Mouse (Mus musculus) hindbrain, embryonic 15.5 days (tissue): Measurements from ENCODE around the gene Tmem203. TPM values are rescaled to one million over a fixed set of nuclear protein-coding genes. Genes with fewer than 3 reads are reported as not detected.
"Not testable (repeated sequence)": the region's sequence is repeated elsewhere in the genome, so short reads cannot be mapped to it uniquely, and the experiment has no call there.

ENCODE experiments used
- ATAC-seq: fragments of 200-750 bp; cut with Nextera tagmentation; 2 replicates; pipeline ENCODE4 v1.8.0; 2017; ENCODE audit warnings: low read depth, moderate number of reproducible peaks, moderate TSS enrichment; ENCODE audit not compliant: low FRiP score
- H3K27ac ChIP-seq: fragments of 300-500 bp; sonication (generic); replicated peaks from 2 replicates; pipeline ENCODE4 v1.5.1; 2015; ENCODE audit warnings: mild to moderate bottlenecking, inconsistent platforms
- H3K27me3 ChIP-seq: fragments of 300-500 bp; sonication (generic); 2 replicates; pipeline ENCODE4 v1.6.1; 2015; ENCODE audit warnings: control low read depth, inconsistent platforms
- H3K36me3 ChIP-seq: fragments of 300-500 bp; sonication (generic); 2 replicates; pipeline ENCODE4 v1.6.1; 2015; ENCODE audit warnings: control low read depth, inconsistent platforms
- H3K4me1 ChIP-seq: fragments of 300-500 bp; sonication (generic); replicated peaks from 2 replicates; pipeline ENCODE4 v1.6.1; 2015; ENCODE audit warnings: control low read depth, inconsistent platforms
- H3K4me2 ChIP-seq: fragments of 300-500 bp; sonication (generic); 2 replicates; pipeline ENCODE4 v1.6.1; 2015; ENCODE audit warnings: moderate library complexity, mild to moderate bottlenecking, inconsistent platforms
- H3K4me3 ChIP-seq: fragments of 300-500 bp; sonication (generic); 2 replicates; pipeline ENCODE4 v1.5.1; 2015; ENCODE audit warnings: mild to moderate bottlenecking, inconsistent platforms
- H3K9ac ChIP-seq: fragments of 300-500 bp; sonication (generic); 2 replicates; pipeline ENCODE4 v1.6.1; 2015; ENCODE audit warnings: inconsistent platforms
- H3K9me3 ChIP-seq: fragments of 300-500 bp; sonication (generic); 2 replicates; pipeline ENCODE4 v1.6.1; 2016; ENCODE audit warnings: control low read depth, inconsistent platforms
- WGBS: fragments of 180-500 bp; shearing (Covaris S2); methylation state at CpG from one replicate; pipeline ENCODE4 v1.1.7; 2015; 5-methylcytosine and 5-hydroxymethylcytosine counted together
- polyA plus RNA-seq: library from polyadenylated mRNA; unstranded; fragments of >200 nt; fragmentation: Nextera tagmentation; extraction: Ambion mirVana; gene quantifications from 2 replicates; pipeline ENCODE4 v1.2.1, GENCODE M21; 2015

Gene Tmem203
- polyA plus RNA-seq, 1 experiment from 2014 or later = 13.4 TPM

- Histone ChIP-seq H3K9ac (no peak within 1 kb of the TSS), H3K36me3 (peaks cover 8% of the 10 kb centered on the region; the same call in 1 of the 2 replicates), H3K4me3 (no peak within 1 kb of the TSS), H3K27ac (no peak within 1 kb of the TSS), H3K27me3 (no peaks in the 10 kb centered on the region), H3K4me1 (peaks cover 24% of the 10 kb centered on the region), H3K4me2 (no peak within 1 kb of the TSS), H3K9me3 (no peaks in the 10 kb centered on the region)
- no peak for ATAC-seq
- 92% methylated on average over 10 of the region's 10 CpGs for WGBS
These were observed 8.8 kb upstream of the Tmem203 start, which contains the start of gene AL732309.1 for GRCm38 (mm10) chr2:25246183-25247072. Gene AL732309.1 (minus strand): TSS chr2:25246863.

- Histone ChIP-seq H3K27ac (no peak overlapping the region), H3K27me3 (no peaks in the 10 kb centered on the region), H3K4me3 (no peak overlapping the region), H3K9me3 (no peaks in the 10 kb centered on the region), H3K4me1 (peaks cover 20% of the 10 kb centered on the region), H3K9ac (no peak overlapping the region), H3K4me2 (no peak overlapping the region), H3K36me3 (0 out of 2 replicates have a peak, but pooled peaks cover 10% of the 10 kb centered on the region)
- 93% methylated on average over 1 of the region's 1 CpGs for WGBS
- no peak for ATAC-seq
These were observed 2.9 kb upstream of the Tmem203 start for GRCm38 (mm10) chr2:25252331-25252730.

DNA sequence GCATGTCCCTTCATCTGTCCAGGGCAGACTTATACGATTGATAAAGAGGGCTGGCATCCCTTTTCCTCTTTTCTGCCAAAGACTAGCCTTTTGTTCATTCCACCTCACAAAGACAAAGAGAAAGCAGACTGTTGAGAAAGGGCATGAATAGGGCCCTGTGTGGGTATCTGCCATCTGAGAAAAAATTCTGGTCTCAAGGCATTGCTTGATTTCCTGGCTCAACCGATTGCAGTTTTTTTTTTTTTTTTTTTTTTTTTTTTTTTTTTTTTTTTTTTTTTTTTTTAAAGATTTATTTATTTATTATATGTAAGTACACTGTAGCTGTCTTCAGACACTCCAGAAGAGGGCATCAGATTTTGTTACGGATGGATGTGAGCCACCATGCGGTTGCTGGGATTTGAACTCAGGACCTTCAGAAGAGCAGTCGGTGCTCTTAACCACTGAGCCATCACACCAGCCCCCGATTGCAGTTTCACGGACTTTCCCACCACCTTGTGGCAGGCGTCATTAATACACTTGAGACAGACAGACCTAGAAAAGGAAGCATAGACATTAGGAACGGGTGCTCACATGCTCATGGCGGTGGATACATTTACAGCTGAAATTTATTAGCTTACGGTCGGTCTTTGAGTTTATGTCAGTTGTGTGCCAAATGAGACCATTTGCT is 1.3 kb downstream of the Tmem203 start:
- H3K27me3 ChIP-seq, H3K9me3 ChIP-seq, H3K36me3 ChIP-seq, ATAC-seq, H3K27ac ChIP-seq: not testable (repeated sequence)
- H3K4me3 ChIP-seq = peak overlapping the region; percentile 81
- H3K4me1 ChIP-seq = peaks cover 26% of the 10 kb centered on the region
- H3K4me2 ChIP-seq = peak overlapping the region; percentile 93
- 59% methylated on average over 12 of the region's 12 CpGs for WGBS
- peak overlapping the region; percentile 83 for H3K9ac ChIP-seq

- H3K27ac ChIP-seq, H3K4me2 ChIP-seq, H3K27me3 ChIP-seq, H3K4me3 ChIP-seq, ATAC-seq, H3K36me3 ChIP-seq, H3K9ac ChIP-seq, H3K9me3 ChIP-seq: not testable (repeated sequence)
- H3K4me1 ChIP-seq = peaks cover 26% of the 10 kb centered on the region
- WGBS = 92% methylated on average over 5 of the region's 5 CpGs
These were observed 2.0 kb downstream of the Tmem203 start for GRCm38 (mm10) chr2:25257250-25257649.

DNA sequence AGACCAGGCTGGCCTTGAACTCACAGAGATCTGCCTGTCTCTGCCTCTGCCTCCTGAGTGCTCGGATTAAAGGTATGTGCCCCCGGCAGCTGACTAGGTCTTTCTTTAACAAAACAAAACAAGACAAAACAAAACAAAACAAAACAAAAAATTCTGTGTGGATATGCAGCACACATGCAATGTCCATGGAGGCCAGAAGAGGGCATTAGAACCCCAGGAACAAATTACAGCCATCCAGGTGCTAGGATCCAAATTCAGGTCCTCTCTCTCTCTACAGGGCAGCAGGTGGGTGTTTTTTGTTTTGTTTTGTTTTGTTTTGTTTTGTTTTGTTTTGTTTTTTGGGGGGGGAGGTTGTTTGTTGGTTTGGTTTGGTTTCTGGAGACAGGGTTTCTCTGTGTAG is 3.6 kb downstream of the Tmem203 start:
- 52% methylated on average over 2 of the region's 2 CpGs for WGBS
- no peak for ATAC-seq
- no peaks in the 10 kb centered on the region for H3K36me3 ChIP-seq

GRCm38 (mm10) chr2:25261870-25262269 is 6.6 kb downstream of the Tmem203 start:
- peak overlapping the region; percentile 52 for H3K9ac ChIP-seq
- 44% methylated on average over 12 of the region's 12 CpGs for WGBS
- no peaks in the 10 kb centered on the region for H3K9me3 ChIP-seq
- no peaks in the 10 kb centered on the region for H3K36me3 ChIP-seq
- peak overlapping the region; percentile 94 for H3K4me2 ChIP-seq
- no peaks in the 10 kb centered on the region for H3K27me3 ChIP-seq
- peak overlapping the region; percentile 79 for H3K27ac ChIP-seq
- no peak for ATAC-seq
- H3K4me3 ChIP-seq = peak overlapping the region; percentile 74
- peaks cover 46% of the 10 kb centered on the region for H3K4me1 ChIP-seq

More for the DNA sequence above, 3.6 kb downstream of the Tmem203 start:
- H3K27ac ChIP-seq = no peak overlapping the region
- H3K9ac ChIP-seq = no peak overlapping the region
- no peak overlapping the region for H3K4me3 ChIP-seq
- H3K27me3 ChIP-seq = no peaks in the 10 kb centered on the region
- no peaks in the 10 kb centered on the region for H3K9me3 ChIP-seq
- H3K4me1 ChIP-seq = peaks cover 35% of the 10 kb centered on the region
- no peak overlapping the region for H3K4me2 ChIP-seq

DNA sequence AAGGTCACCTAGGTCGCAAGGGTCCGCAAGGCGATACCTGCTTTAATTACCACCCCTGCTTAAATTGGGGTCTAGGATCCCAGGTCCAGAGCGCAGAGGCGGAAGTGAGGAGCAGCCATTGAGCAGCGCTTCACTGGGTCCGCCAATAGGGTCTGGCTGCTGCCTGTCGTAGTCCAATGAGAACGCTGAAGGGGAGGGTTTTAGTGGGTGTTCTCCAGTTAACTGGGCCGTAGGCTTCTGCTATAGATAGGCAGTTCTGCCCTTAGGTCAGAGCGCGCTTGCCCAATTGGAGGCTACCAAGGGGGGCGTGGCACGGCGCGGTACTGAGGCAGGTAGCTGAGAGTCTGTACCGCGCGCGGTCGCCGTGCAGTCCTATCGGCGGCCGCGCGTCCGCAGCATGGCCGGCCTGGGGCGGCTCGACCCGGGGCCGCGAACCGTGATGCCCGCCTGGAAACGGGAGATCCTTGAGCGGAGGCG is 7.1 kb downstream of the Tmem203 start, which contains the start of gene Tprn:
Gene Tprn (plus strand): TSS at position 328 of the 477 bp plus-strand sequence.
- H3K27me3 ChIP-seq = no peaks in the 10 kb centered on the region

GRCm38 (mm10) chr2:25262795-25263622 is 7.8 kb downstream of the Tmem203 start:
- Histone ChIP-seq H3K4me1 (peaks cover 50% of the 10 kb centered on the region), H3K4me3 (peak overlapping the region; percentile 74), H3K36me3 (no peaks in the 10 kb centered on the region), H3K9me3 (no peaks in the 10 kb centered on the region), H3K4me2 (peak overlapping the region; percentile 94), H3K27ac (peak overlapping the region; percentile 80), H3K9ac (peak overlapping the region; percentile 64), H3K27me3 (no peaks in the 10 kb centered on the region)
- under 1% methylated on average over 81 of the region's 82 CpGs for WGBS
- no peak; the same call in 1 of the 2 replicates for ATAC-seq

More for the DNA sequence above, 7.1 kb downstream of the Tmem203 start, which contains the start of gene Tprn:
- no peaks in the 10 kb centered on the region for H3K36me3 ChIP-seq
- peak; percentile 99 for ATAC-seq
- no peaks in the 10 kb centered on the region for H3K9me3 ChIP-seq
- H3K27ac ChIP-seq = peak within 1 kb of the TSS; percentile 80
- H3K4me1 ChIP-seq = peaks cover 49% of the 10 kb centered on the region
- WGBS = 1% methylated on average over 30 of the region's 39 CpGs
- H3K4me3 ChIP-seq = peak within 1 kb of the TSS; percentile 74
- peak within 1 kb of the TSS; percentile 64 for H3K9ac ChIP-seq
- peak within 1 kb of the TSS; percentile 94 for H3K4me2 ChIP-seq

GRCm38 (mm10) chr2:25263623-25264285 is 8.5 kb downstream of the Tmem203 start:
- peaks cover 53% of the 10 kb centered on the region for H3K4me1 ChIP-seq
- WGBS = 21% methylated on average over 12 of the region's 12 CpGs
- no peaks in the 10 kb centered on the region for H3K9me3 ChIP-seq
- no peaks in the 10 kb centered on the region for H3K36me3 ChIP-seq
- H3K27ac ChIP-seq = peak overlapping the region; percentile 80; the same call in 1 of the 2 replicates
- no peak for ATAC-seq
- H3K27me3 ChIP-seq = no peaks in the 10 kb centered on the region
- peak overlapping the region; percentile 74 for H3K4me3 ChIP-seq
- H3K9ac ChIP-seq = peak overlapping the region; percentile 64
- H3K4me2 ChIP-seq = peak overlapping the region; percentile 94

DNA sequence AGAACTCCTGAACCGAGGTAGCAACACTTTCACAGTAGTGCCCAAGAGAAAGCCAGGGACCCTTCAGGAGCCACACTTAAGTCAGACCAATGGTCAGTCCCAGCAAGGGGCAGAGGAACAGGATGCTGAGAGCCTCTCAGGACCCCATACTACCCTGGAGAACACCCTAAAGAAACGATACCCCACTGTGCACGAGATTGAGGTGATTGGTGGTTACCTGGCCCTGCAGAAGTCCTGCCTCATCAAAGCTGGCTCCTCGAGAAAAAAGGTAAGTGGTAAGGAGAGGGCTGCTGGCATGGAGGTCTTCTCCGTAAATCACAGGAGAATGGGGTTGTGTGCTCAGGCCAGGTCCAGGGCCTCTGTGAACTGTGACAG is 9.0 kb downstream of the Tmem203 start:
- Histone ChIP-seq H3K9me3 (no peaks in the 10 kb centered on the region), H3K36me3 (peaks cover under 1% of the 10 kb centered on the region; the same call in 1 of the 2 replicates), H3K4me1 (peaks cover 53% of the 10 kb centered on the region), H3K4me2 (peak overlapping the region; percentile 94), H3K4me3 (peak overlapping the region; percentile 74), H3K27ac (no peak overlapping the region), H3K27me3 (no peaks in the 10 kb centered on the region), H3K9ac (peak overlapping the region; percentile 64)
- ATAC-seq = no peak
- 77% methylated on average over 5 of the region's 5 CpGs for WGBS

DNA sequence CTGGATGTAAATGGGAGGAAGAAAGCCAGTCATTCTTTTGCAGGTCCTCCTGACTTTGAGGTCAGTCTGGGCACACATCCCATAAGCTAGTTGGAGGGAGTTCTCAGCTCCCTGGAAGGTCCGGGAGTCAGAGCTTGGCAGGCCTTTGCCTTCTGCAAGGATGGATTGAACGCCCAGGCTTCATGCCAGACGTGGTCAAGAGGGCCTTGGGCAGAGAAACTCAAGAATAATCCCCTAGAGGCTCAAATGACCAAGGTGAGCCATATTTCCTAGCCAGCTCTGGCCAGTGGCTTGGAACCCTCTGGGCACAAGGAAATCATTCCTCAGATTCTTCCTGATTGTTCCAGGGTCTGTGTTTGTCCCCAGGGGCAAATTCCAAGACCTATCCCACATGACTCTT is 9.6 kb downstream of the Tmem203 start:
- no peak overlapping the region; the same call in 1 of the 2 replicates for H3K9ac ChIP-seq
- H3K27ac ChIP-seq = no peak overlapping the region
- no peak for ATAC-seq
- peaks cover 6% of the 10 kb centered on the region; the same call in 1 of the 2 replicates for H3K36me3 ChIP-seq
- H3K27me3 ChIP-seq = no peaks in the 10 kb centered on the region
- H3K4me1 ChIP-seq = peaks cover 53% of the 10 kb centered on the region
- peak overlapping the region; percentile 74 for H3K4me3 ChIP-seq
- peak overlapping the region; percentile 94 for H3K4me2 ChIP-seq
- no peaks in the 10 kb centered on the region for H3K9me3 ChIP-seq
- WGBS = 59% methylated on average over 3 of the region's 3 CpGs
